Mouse (Mus musculus) hindbrain, embryonic 12.5 days (tissue): ENCODE results near the gene Tubg1. TPM values are rescaled to one million over a fixed set of nuclear protein-coding genes. Genes with fewer than 3 reads are reported as not detected.

Source experiments
- ATAC-seq: fragments of 200-750 bp; cut with Nextera tagmentation; 2 replicates; pipeline ENCODE4 v1.8.0; 2017; ENCODE audit warnings: moderate TSS enrichment; ENCODE audit not compliant: low FRiP score
- H3K27ac ChIP-seq: fragments of 300-500 bp; sonication (generic); 2 replicates; pipeline ENCODE4 v1.5.1; 2016; ENCODE audit warnings: mild to moderate bottlenecking
- H3K27me3 ChIP-seq: fragments of 300-500 bp; sonication (generic); 2 replicates; pipeline ENCODE4 v1.6.1; 2016; ENCODE audit warnings: mild to moderate bottlenecking
- H3K36me3 ChIP-seq: fragments of 300-500 bp; sonication (generic); 2 replicates; pipeline ENCODE4 v1.6.1; 2016; ENCODE audit warnings: mild to moderate bottlenecking
- H3K4me1 ChIP-seq: fragments of 300-500 bp; sonication (generic); 2 replicates; pipeline ENCODE4 v1.6.1; 2016
- H3K4me2 ChIP-seq: fragments of 300-500 bp; sonication (generic); replicated peaks from 2 replicates; pipeline ENCODE4 v1.6.1; 2016; ENCODE audit warnings: mild to moderate bottlenecking
- H3K4me3 ChIP-seq: fragments of 300-500 bp; sonication (generic); 2 replicates; pipeline ENCODE4 v1.5.1; 2016; ENCODE audit warnings: mild to moderate bottlenecking
- H3K9ac ChIP-seq: fragments of 300-500 bp; sonication (generic); 2 replicates; pipeline ENCODE4 v1.6.1; 2016; ENCODE audit warnings: mild to moderate bottlenecking, moderate library complexity
- H3K9me3 ChIP-seq: fragments of 300-500 bp; sonication (generic); replicated peaks from 2 replicates; pipeline ENCODE4 v1.6.1; 2016; ENCODE audit warnings: mild to moderate bottlenecking
- WGBS: fragments of 180-500 bp; shearing (Covaris S2); methylation state at CpG from one replicate; pipeline ENCODE4 v1.1.7; 2016; 5-methylcytosine and 5-hydroxymethylcytosine counted together
- polyA plus RNA-seq: library from polyadenylated mRNA; unstranded; fragments of >200 nt; fragmentation: Nextera tagmentation; extraction: Ambion mirVana; gene quantifications from 2 replicates; pipeline ENCODE4 v1.2.1, GENCODE M21; 2016

The Tubg1 gene
- polyA plus RNA-seq, 1 experiment from 2014 or later = 81.6 TPM

GRCm38 (mm10) chr11:101131701-101132100, 12.0 kb downstream of the Tubg1 start:
- Histone ChIP-seq H3K9me3 (no peaks in the 10 kb centered on the region), H3K27ac (no peak overlapping the region), H3K27me3 (no peaks in the 10 kb centered on the region), H3K4me2 (no peak overlapping the region), H3K4me1 (peaks cover 2% of the 10 kb centered on the region; the same call in 1 of the 2 replicates), H3K4me3 (no peak overlapping the region), H3K36me3 (peaks cover 7% of the 10 kb centered on the region), H3K9ac (no peak overlapping the region)
- ATAC-seq = no peak
- WGBS = 86% methylated on average over 6 of the region's 6 CpGs

GRCm38 (mm10) chr11:101133037-101133436, 13.3 kb downstream of the Tubg1 start:
- no peak for ATAC-seq
- Histone ChIP-seq H3K36me3 (no peaks in the 10 kb centered on the region), H3K4me1 (peaks cover 2% of the 10 kb centered on the region; the same call in 1 of the 2 replicates), H3K4me3 (no peak overlapping the region), H3K27ac (no peak overlapping the region), H3K4me2 (no peak overlapping the region), H3K9ac (no peak overlapping the region), H3K9me3 (no peaks in the 10 kb centered on the region), H3K27me3 (no peaks in the 10 kb centered on the region)
- 83% methylated on average over 12 of the region's 12 CpGs for WGBS

GRCm38 (mm10) chr11:101134217-101134865, 14.6 kb downstream of the Tubg1 start:
- H3K4me3 ChIP-seq = no peak overlapping the region
- no peak for ATAC-seq
- peaks cover 5% of the 10 kb centered on the region; the same call in 1 of the 2 replicates for H3K4me1 ChIP-seq
- no peak overlapping the region for H3K4me2 ChIP-seq
- no peaks in the 10 kb centered on the region for H3K9me3 ChIP-seq
- H3K27ac ChIP-seq = no peak overlapping the region
- no peaks in the 10 kb centered on the region for H3K36me3 ChIP-seq
- no peaks in the 10 kb centered on the region for H3K27me3 ChIP-seq
- 83% methylated on average over 13 of the region's 13 CpGs for WGBS
- H3K9ac ChIP-seq = no peak overlapping the region

GRCm38 (mm10) chr11:101137000-101137399, 17.3 kb downstream of the Tubg1 start:
- Histone ChIP-seq H3K4me3 (no peak overlapping the region), H3K9me3 (no peaks in the 10 kb centered on the region), H3K4me1 (peaks cover 3% of the 10 kb centered on the region; the same call in 1 of the 2 replicates), H3K27ac (no peak overlapping the region), H3K4me2 (no peak overlapping the region), H3K27me3 (peaks cover 16% of the 10 kb centered on the region), H3K36me3 (no peaks in the 10 kb centered on the region), H3K9ac (no peak overlapping the region)
- ATAC-seq = no peak
- WGBS = 77% methylated on average over 7 of the region's 7 CpGs

GRCm38 (mm10) chr11:101138536-101139181, 18.9 kb downstream of the Tubg1 start:
- H3K4me1 ChIP-seq = peaks cover 7% of the 10 kb centered on the region
- peak overlapping the region; percentile 45; the same call in 1 of the 2 replicates for H3K27ac ChIP-seq
- H3K9ac ChIP-seq = peak overlapping the region; percentile 15; the same call in 1 of the 2 replicates
- H3K27me3 ChIP-seq = peaks cover 17% of the 10 kb centered on the region
- no peaks in the 10 kb centered on the region for H3K9me3 ChIP-seq
- peak overlapping the region; percentile 0; the same call in 1 of the 2 replicates for H3K4me3 ChIP-seq
- 24% methylated on average over 15 of the region's 15 CpGs for WGBS
- H3K36me3 ChIP-seq = no peaks in the 10 kb centered on the region
- peak overlapping the region; percentile 35 for H3K4me2 ChIP-seq
- ATAC-seq = peak; percentile 60

GRCm38 (mm10) chr11:101140164-101140819, 20.6 kb downstream of the Tubg1 start:
- peak overlapping the region; percentile 46; the same call in 1 of the 2 replicates for H3K9ac ChIP-seq
- H3K4me2 ChIP-seq = peak overlapping the region; percentile 50
- no peaks in the 10 kb centered on the region for H3K36me3 ChIP-seq
- H3K9me3 ChIP-seq = no peaks in the 10 kb centered on the region
- H3K27me3 ChIP-seq = peaks cover 17% of the 10 kb centered on the region
- H3K4me3 ChIP-seq = peak overlapping the region; percentile 24
- peaks cover 11% of the 10 kb centered on the region for H3K4me1 ChIP-seq
- WGBS = 50% methylated on average over 27 of the region's 27 CpGs
- ATAC-seq = no peak
- no peak overlapping the region for H3K27ac ChIP-seq

GRCm38 (mm10) chr11:101141088-101141487, 21.4 kb downstream of the Tubg1 start:
- H3K27me3 ChIP-seq = peaks cover 17% of the 10 kb centered on the region
- H3K4me1 ChIP-seq = peaks cover 11% of the 10 kb centered on the region
- no peak overlapping the region for H3K9ac ChIP-seq
- 0 out of 2 replicates have a peak overlapping the region, but pooled peaks have one; percentile 12 for H3K27ac ChIP-seq
- no peak overlapping the region for H3K4me2 ChIP-seq
- ATAC-seq = no peak
- 86% methylated on average over 8 of the region's 8 CpGs for WGBS
- no peak overlapping the region for H3K4me3 ChIP-seq
- H3K9me3 ChIP-seq = no peaks in the 10 kb centered on the region
- H3K36me3 ChIP-seq = no peaks in the 10 kb centered on the region

- Histone ChIP-seq H3K27ac (no peak overlapping the region), H3K36me3 (no peaks in the 10 kb centered on the region), H3K9ac (no peak overlapping the region), H3K9me3 (no peaks in the 10 kb centered on the region), H3K4me2 (no peak overlapping the region), H3K4me3 (no peak overlapping the region), H3K27me3 (peaks cover 17% of the 10 kb centered on the region), H3K4me1 (peaks cover 19% of the 10 kb centered on the region)
- WGBS = 84% methylated on average over 10 of the region's 10 CpGs
- no peak for ATAC-seq
Observed at GRCm38 (mm10) chr11:101142215-101142967, 22.7 kb downstream of the Tubg1 start.

GRCm38 (mm10) chr11:101143338-101144225, 23.8 kb downstream of the Tubg1 start:
- ATAC-seq = peak; percentile 67
- 25% methylated on average over 19 of the region's 19 CpGs for WGBS
- Histone ChIP-seq H3K4me3 (peak overlapping the region; percentile 27), H3K27me3 (peaks cover 17% of the 10 kb centered on the region), H3K9me3 (no peaks in the 10 kb centered on the region), H3K36me3 (no peaks in the 10 kb centered on the region), H3K9ac (peak overlapping the region; percentile 45; the same call in 1 of the 2 replicates), H3K27ac (peak overlapping the region; percentile 48; the same call in 1 of the 2 replicates), H3K4me2 (peak overlapping the region; percentile 57), H3K4me1 (peaks cover 17% of the 10 kb centered on the region)

GRCm38 (mm10) chr11:101146377-101146776, 26.6 kb downstream of the Tubg1 start:
- 22% methylated on average over 10 of the region's 10 CpGs for WGBS
- Histone ChIP-seq H3K36me3 (no peaks in the 10 kb centered on the region), H3K27me3 (peaks cover 4% of the 10 kb centered on the region; the same call in 1 of the 2 replicates), H3K9me3 (no peaks in the 10 kb centered on the region), H3K9ac (no peak overlapping the region), H3K27ac (peak overlapping the region; percentile 67), H3K4me1 (peaks cover 28% of the 10 kb centered on the region), H3K4me2 (peak overlapping the region; percentile 19; the same call in 1 of the 2 replicates), H3K4me3 (no peak overlapping the region)
- ATAC-seq = peak; percentile 40; the same call in 1 of the 2 replicates

- ATAC-seq = no peak
- H3K27ac ChIP-seq = 0 out of 2 replicates have a peak overlapping the region, but pooled peaks have one; percentile 49
- no peak overlapping the region for H3K4me3 ChIP-seq
- no peaks in the 10 kb centered on the region for H3K9me3 ChIP-seq
- H3K4me2 ChIP-seq = no peak overlapping the region
- 70% methylated on average over 10 of the region's 10 CpGs for WGBS
- no peak overlapping the region for H3K9ac ChIP-seq
- H3K36me3 ChIP-seq = no peaks in the 10 kb centered on the region
- no peaks in the 10 kb centered on the region for H3K27me3 ChIP-seq
- H3K4me1 ChIP-seq = peaks cover 23% of the 10 kb centered on the region
Observed at GRCm38 (mm10) chr11:101148751-101149150, 29.0 kb downstream of the Tubg1 start.
